Mouse (Mus musculus) thymus, adult 2 months (tissue): ENCODE measurements around the gene Mmp21.

Experiments used
- CTCF ChIP-seq: fragments of 200-500 bp; IDR thresholded peaks from 2 replicates; pipeline ENCODE4 v1.5.1; 2012; ENCODE audit warnings: mild to moderate bottlenecking, control low read depth, low read length, moderate library complexity, borderline replicate concordance; ENCODE audit not compliant: control insufficient read depth, poor library complexity, insufficient read depth; ENCODE audit errors: extremely low read depth
- POLR2A ChIP-seq: fragments of 200-500 bp; IDR thresholded peaks from 2 replicates; pipeline ENCODE4 v1.6.1; 2012; ENCODE audit warnings: mild to moderate bottlenecking, low read length, control low read depth, moderate library complexity; ENCODE audit not compliant: control insufficient read depth, poor library complexity, insufficient read depth; ENCODE audit errors: extremely low read depth

- TF ChIP-seq CTCF (no peak), POLR2A (no peak)
Observed at GRCm38 (mm10) chr7:133669071-133669470, 10.8 kb downstream of the Mmp21 start.
